Mouse (Mus musculus) thymus, adult 2 months (tissue): ENCODE data around the gene Wwox.

Experiments
- CTCF ChIP-seq: fragments of 200-500 bp; IDR thresholded peaks from 2 replicates; pipeline ENCODE4 v1.5.1; 2012; ENCODE audit warnings: mild to moderate bottlenecking, control low read depth, low read length, moderate library complexity, borderline replicate concordance; ENCODE audit not compliant: control insufficient read depth, poor library complexity, insufficient read depth; ENCODE audit errors: extremely low read depth
- POLR2A ChIP-seq: fragments of 200-500 bp; IDR thresholded peaks from 2 replicates; pipeline ENCODE4 v1.6.1; 2012; ENCODE audit warnings: mild to moderate bottlenecking, low read length, control low read depth, moderate library complexity; ENCODE audit not compliant: control insufficient read depth, poor library complexity, insufficient read depth; ENCODE audit errors: extremely low read depth

- TF ChIP-seq CTCF, result no peak
- TF ChIP-seq POLR2A, result no peak
Observed at GRCm38 (mm10) chr8:114411421-114411820, 28.0 kb upstream of the Wwox start.
